Mouse (Mus musculus) lung, postnatal 0 days (tissue): Measurements from ENCODE around the gene Ddx19a. TPM values are rescaled to one million over a fixed set of nuclear protein-coding genes. Genes with fewer than 3 reads are reported as not detected.
"Not testable (repeated sequence)": the region's sequence is repeated elsewhere in the genome, so short reads cannot be mapped to it uniquely, and the experiment has no call there.

Source experiments
- ATAC-seq: fragments of 200-750 bp; cut with Nextera tagmentation; 2 replicates; pipeline ENCODE4 v1.8.0; 2017; ENCODE audit warnings: moderate library complexity
- DNase-seq: peaks from one replicate; pipeline ENCODE4 v3.0.0-alpha.2; 2016; ENCODE audit warnings: low spot score
- H3K27ac ChIP-seq: fragments of 300-500 bp; sonication (generic); 2 replicates; pipeline ENCODE4 v1.5.1; 2014; ENCODE audit warnings: antibody characterized with exemption, mild to moderate bottlenecking, low read length, mixed read lengths
- H3K27me3 ChIP-seq: fragments of 300-500 bp; sonication (generic); replicated peaks from 2 replicates; pipeline ENCODE4 v1.6.1; 2014; ENCODE audit warnings: low read length, mixed read lengths; ENCODE audit not compliant: insufficient read depth
- H3K36me3 ChIP-seq: fragments of 300-500 bp; sonication (generic); 2 replicates; pipeline ENCODE4 v1.6.1; 2014; ENCODE audit warnings: low read length, mixed read lengths; ENCODE audit not compliant: insufficient read depth
- H3K4me1 ChIP-seq: fragments of 300-500 bp; sonication (generic); 2 replicates; pipeline ENCODE4 v1.6.1; 2014; ENCODE audit warnings: antibody characterized with exemption, low read depth, low read length, mixed read lengths; ENCODE audit not compliant: insufficient read depth
- H3K4me2 ChIP-seq: fragments of 300-500 bp; sonication (generic); replicated peaks from 2 replicates; pipeline ENCODE4 v1.6.1; 2014; ENCODE audit warnings: low read depth, mild to moderate bottlenecking, low read length, moderate library complexity, mixed read lengths
- H3K4me3 ChIP-seq: fragments of 300-500 bp; sonication (generic); 2 replicates; pipeline ENCODE4 v1.5.1; 2014; ENCODE audit warnings: low read depth, low read length
- H3K9ac ChIP-seq: fragments of 300-500 bp; sonication (generic); replicated peaks from 2 replicates; pipeline ENCODE4 v1.6.1; 2014; ENCODE audit warnings: low read depth, mild to moderate bottlenecking
- H3K9me3 ChIP-seq: fragments of 300-500 bp; sonication (generic); 2 replicates; pipeline ENCODE4 v1.6.1; 2016; ENCODE audit warnings: low read length, mixed read lengths
- CTCF ChIP-seq: IDR thresholded peaks from 2 replicates; pipeline ENCODE4 v1.5.1; 2016; ENCODE audit warnings: antibody characterized with exemption, mild to moderate bottlenecking
- EP300 ChIP-seq: IDR thresholded peaks from 2 replicates; pipeline ENCODE4 v1.6.1; 2016; ENCODE audit warnings: antibody characterized with exemption, mild to moderate bottlenecking, control low read depth
- WGBS: fragments of 180-500 bp; shearing (Covaris S2); extraction: QIAGEN DNeasy Blood & Tissue Kit; methylation state at CpG from one replicate; pipeline ENCODE4 v1.1.7; 2014; 5-methylcytosine and 5-hydroxymethylcytosine counted together
- polyA plus RNA-seq: library from polyadenylated mRNA; unstranded; fragments of >200 nt; fragmentation: Nextera tagmentation; extraction: Ambion mirVana; gene quantifications from 2 replicates; pipeline ENCODE4 v1.2.1, GENCODE M21; 2015

The Ddx19a gene
- polyA plus RNA-seq, 1 experiment from 2014 or later, result 8.4 TPM

- Histone ChIP-seq H3K9ac (no peak overlapping the region), H3K27me3 (no peaks in the 10 kb centered on the region), H3K4me3 (no peak overlapping the region), H3K36me3 (no peaks in the 10 kb centered on the region), H3K4me1 (peaks cover 8% of the 10 kb centered on the region; the same call in 1 of the 2 replicates), H3K27ac (peak overlapping the region; percentile 70), H3K4me2 (no peak overlapping the region), H3K9me3 (no peaks in the 10 kb centered on the region)
- TF ChIP-seq CTCF (no peak), EP300 (peak; percentile 87)
- ATAC-seq, result peak; percentile 70
- WGBS, result 23% methylated on average over 6 of the region's 6 CpGs
- DNase-seq, result peak; percentile 68
Measured at GRCm38 (mm10) chr8:110938882-110939589, 58.6 kb downstream of the Ddx19a start.

- peaks cover 13% of the 10 kb centered on the region; the same call in 1 of the 2 replicates for H3K4me1 ChIP-seq
- TF ChIP-seq EP300, result no peak
- no peak for TF ChIP-seq CTCF
- no peak overlapping the region for H3K9ac ChIP-seq
- no peak overlapping the region for H3K27ac ChIP-seq
- no peaks in the 10 kb centered on the region for H3K9me3 ChIP-seq
- H3K36me3 ChIP-seq, result no peaks in the 10 kb centered on the region
- 85% methylated on average over 12 of the region's 12 CpGs for WGBS
- no peak overlapping the region for H3K4me3 ChIP-seq
- no peak overlapping the region for H3K4me2 ChIP-seq
- DNase-seq (no peak), ATAC-seq (no peak)
- H3K27me3 ChIP-seq, result no peaks in the 10 kb centered on the region
Measured at GRCm38 (mm10) chr8:110936217-110936616, 61.4 kb downstream of the Ddx19a start.

- no peak for ATAC-seq
Measured at GRCm38 (mm10) chr8:110933272-110933671, 64.3 kb downstream of the Ddx19a start.

GRCm38 (mm10) chr8:110932444-110932843 is 65.2 kb downstream of the Ddx19a start:
- no peak for TF ChIP-seq EP300
- Histone ChIP-seq H3K4me1 (peaks cover 4% of the 10 kb centered on the region; the same call in 1 of the 2 replicates), H3K36me3 (no peaks in the 10 kb centered on the region), H3K27ac (no peak overlapping the region), H3K27me3 (no peaks in the 10 kb centered on the region), H3K9me3 (no peaks in the 10 kb centered on the region), H3K4me3 (no peak overlapping the region), H3K4me2 (no peak overlapping the region), H3K9ac (no peak overlapping the region)
- DNase-seq (no peak), ATAC-seq (no peak)
- 64% methylated on average over 3 of the region's 3 CpGs for WGBS

More at GRCm38 (mm10) chr8:110933272-110933671, 64.3 kb downstream of the Ddx19a start:
- Histone ChIP-seq H3K27me3 (no peaks in the 10 kb centered on the region), H3K9ac (no peak overlapping the region), H3K4me3 (no peak overlapping the region), H3K4me1 (peaks cover 4% of the 10 kb centered on the region; the same call in 1 of the 2 replicates), H3K27ac (no peak overlapping the region), H3K9me3 (no peaks in the 10 kb centered on the region), H3K36me3 (no peaks in the 10 kb centered on the region), H3K4me2 (no peak overlapping the region)
- WGBS, result 90% methylated on average over 2 of the region's 2 CpGs
- DNase-seq, result no peak
- TF ChIP-seq CTCF (no peak), EP300 (0 out of 2 replicates have a peak, but pooled peaks have one; percentile 19)

GRCm38 (mm10) chr8:110931176-110931939 is 66.2 kb downstream of the Ddx19a start:
- WGBS, result 55% methylated on average over 12 of the region's 12 CpGs
- no peaks in the 10 kb centered on the region for H3K36me3 ChIP-seq
- peak; percentile 68; the same call in 1 of the 2 replicates for TF ChIP-seq EP300
- TF ChIP-seq CTCF, result no peak
- DNase-seq (peak; percentile 66), ATAC-seq (peak; percentile 80)
- no peaks in the 10 kb centered on the region for H3K27me3 ChIP-seq
- H3K9me3 ChIP-seq, result no peaks in the 10 kb centered on the region
- H3K4me3 ChIP-seq, result no peak overlapping the region
- no peak overlapping the region for H3K4me2 ChIP-seq
- peaks cover 4% of the 10 kb centered on the region; the same call in 1 of the 2 replicates for H3K4me1 ChIP-seq
- H3K9ac ChIP-seq, result no peak overlapping the region
- H3K27ac ChIP-seq, result no peak overlapping the region

GRCm38 (mm10) chr8:110929672-110930071 is 67.9 kb downstream of the Ddx19a start:
- not testable (repeated sequence) for H3K4me3 ChIP-seq, H3K4me2 ChIP-seq, DNase-seq, ATAC-seq, H3K9ac ChIP-seq, H3K36me3 ChIP-seq, H3K9me3 ChIP-seq, H3K27me3 ChIP-seq, H3K27ac ChIP-seq, H3K4me1 ChIP-seq
- WGBS, result 97% methylated on average over 5 of the region's 8 CpGs
